ENCODE assay signal across 7 mouse cellular contexts in the genomic region with DNA sequence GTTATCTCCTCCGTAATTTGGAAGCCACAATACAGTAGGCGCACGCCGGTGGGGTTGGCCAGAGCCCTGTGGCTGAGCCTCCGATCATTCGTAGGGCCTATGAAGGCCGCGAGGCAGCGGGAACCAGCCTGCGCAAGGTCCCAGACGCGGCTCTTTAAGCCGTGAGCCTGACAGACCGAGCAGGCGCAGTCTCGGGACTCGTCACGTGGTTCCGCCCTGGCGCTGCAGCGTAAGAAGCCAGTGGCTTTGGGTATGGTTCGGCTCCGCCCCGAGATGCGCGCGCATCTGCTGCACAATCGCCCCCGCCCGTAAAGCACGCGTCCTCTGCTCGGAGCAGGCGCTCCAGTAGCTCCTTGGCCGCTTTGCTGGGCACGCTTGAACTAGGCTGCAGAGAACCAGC. TPM values are rescaled to one million over a fixed set of nuclear protein-coding genes. Genes with fewer than 3 reads are reported as not detected.
DNase-seq lines count a peak whose midpoint lies in the region; ATAC-seq lines count a peak whose summit lies in the region.

No protein-coding gene starts in this region.

- peaks cover 9% of the 10 kb centered on the region for H3K36me3 ChIP-seq in intestine, embryonic 16.5 days (ENCODE audit: control insufficient read depth, insufficient read depth, low read length)
- peaks cover 4% of the 10 kb centered on the region; the same call in 1 of the 2 replicates for H3K36me3 ChIP-seq in midbrain, embryonic 11.5 days (ENCODE audit: control insufficient read depth, insufficient read depth, low read length)

- no peaks in the 10 kb centered on the region for H3K27me3 ChIP-seq in intestine, embryonic 16.5 days (replicated peaks; ENCODE audit: control insufficient read depth, insufficient read depth, low read length)
- H3K27me3 ChIP-seq in midbrain, embryonic 11.5 days (ENCODE audit: control insufficient read depth, insufficient read depth, low read length): no peaks in the 10 kb centered on the region

- H3K4me2 ChIP-seq in intestine, embryonic 16.5 days (ENCODE audit: low read depth, low read length): peak overlapping the region; percentile 83
- H3K4me2 ChIP-seq in midbrain, embryonic 11.5 days: peak overlapping the region; percentile 57

- intact Hi-C loops in left cerebral cortex, postnatal 36 days (cut with DNase I): no loop called here

- peak overlapping the region; percentile 89 for H3K27ac ChIP-seq in intestine, embryonic 16.5 days (ENCODE audit: low read length)
- H3K27ac ChIP-seq in midbrain, embryonic 11.5 days (ENCODE audit: low read depth, low read length): peak overlapping the region; percentile 78

- DNase-seq in adrenal gland, adult 2 months: peak; percentile 99
- peak; percentile 97 for DNase-seq in embryo, embryonic 11.5 days (ENCODE audit: low read depth, low spot score)
- peak; percentile 98 to 99 for DNase-seq in gastrocnemius, postnatal 4 days (ENCODE audit: low spot score in 2 of 2)
- peak; percentile 98 to 99 for DNase-seq in left cerebral cortex, postnatal 36 days (ENCODE audit: low spot score in 2 of 2)
- peak; percentile 100 for DNase-seq in midbrain, embryonic 11.5 days (ENCODE audit: low spot score, missing footprints)
- peak; percentile 99 for DNase-seq in skeletal muscle tissue, adult 2 months (ENCODE audit: low read depth, low spot score)

- H3K4me1 ChIP-seq in intestine, embryonic 16.5 days (ENCODE audit: control insufficient read depth, insufficient read depth, low read length): 0 out of 2 replicates have a peak, but pooled peaks cover 6% of the 10 kb centered on the region
- H3K4me1 ChIP-seq in midbrain, embryonic 11.5 days (ENCODE audit: control insufficient read depth, insufficient read depth, low read length): peaks cover 8% of the 10 kb centered on the region

- peak; percentile 99 for ATAC-seq in intestine, embryonic 16.5 days
- ATAC-seq in midbrain, embryonic 11.5 days (ENCODE audit: low FRiP score): peak; percentile 100

- H3K4me3 ChIP-seq in intestine, embryonic 16.5 days (ENCODE audit: low read length): peak overlapping the region; percentile 48
- H3K4me3 ChIP-seq in midbrain, embryonic 11.5 days (ENCODE audit: low read depth, low read length): peak overlapping the region; percentile 30

- H3K9ac ChIP-seq in intestine, embryonic 16.5 days (ENCODE audit: low read depth, low read length): peak overlapping the region; percentile 79
- peak overlapping the region; percentile 81 for H3K9ac ChIP-seq in midbrain, embryonic 11.5 days (ENCODE audit: low read length)

- H3K9me3 ChIP-seq in intestine, embryonic 16.5 days (ENCODE audit: control insufficient read depth, low read length): no peaks in the 10 kb centered on the region
- H3K9me3 ChIP-seq in midbrain, embryonic 11.5 days (ENCODE audit: control insufficient read depth, low read length): no peaks in the 10 kb centered on the region

- WGBS in intestine, embryonic 16.5 days: under 1% methylated on average over 36 of the region's 36 CpGs
- under 1% methylated on average over 36 of the region's 36 CpGs for WGBS in midbrain, embryonic 11.5 days

RNA-seq across cellular contexts. Expression of gene Phf2, which starts 7.6 kb away (rescaled TPM):
- 10 to 100 TPM; 41.2 to 42.9 TPM for total RNA-seq in adrenal gland, adult 2 months (2021)
- polyA plus RNA-seq in adrenal gland, adult 2 months (2012; rRNA removed): 19.5 and 22.2 TPM in 2 replicates
- 10 to 100 TPM; 37.4 to 41.9 TPM for total RNA-seq in gastrocnemius, postnatal 4 days (2021)
- polyA plus RNA-seq in intestine, embryonic 16.5 days (2015; fragmentation: Nextera tagmentation; extraction: Ambion mirVana): 3.9 and 4.5 TPM in 2 replicates
- total RNA-seq in left cerebral cortex, postnatal 36 days (2021): 10 to 100 TPM; 32.8 to 38.3 TPM
- 9.8 and 10.7 TPM in 2 replicates for polyA plus RNA-seq in midbrain, embryonic 11.5 days (2014; fragmentation: Nextera tagmentation; extraction: Ambion mirVana)

Comparison
In these comparisons a context has a peak if more than half of its experiments do, and no peak if none do; other contexts are left out.
1. Peak in every context shown above with its lines: DNase-seq, ATAC-seq, H3K4me3 ChIP-seq and H3K27ac ChIP-seq.